Mouse (Mus musculus): ENCODE measurements around the gene Stxbp2. TPM values are rescaled to one million over a fixed set of nuclear protein-coding genes. Genes with fewer than 3 reads are reported as not detected.

Stxbp2 gene
- polyA plus RNA-seq, 1 experiment from 2014 or later, result 35.1 TPM

DNA sequence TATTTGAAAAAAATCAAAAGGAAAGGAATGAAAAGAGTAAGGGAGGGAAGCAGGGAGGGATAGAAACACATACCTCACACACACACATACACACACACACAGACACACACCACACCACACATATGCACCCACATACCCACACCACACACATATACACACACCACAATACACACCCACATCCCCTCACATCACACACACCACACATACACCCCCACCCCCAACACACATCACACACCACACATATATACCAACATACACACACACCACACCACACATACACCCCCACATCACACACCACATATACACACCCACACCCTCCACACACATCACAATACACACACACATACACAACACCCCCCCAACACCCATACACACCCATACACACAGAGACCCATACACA lies 53.8 kb downstream of the Stxbp2 start:
- Histone ChIP-seq H3K4me3 (no peak overlapping the region), H3K9ac (no peak overlapping the region), H3K36me3 (peaks cover 17% of the 10 kb centered on the region; the same call in 1 of the 2 replicates), H3K27me3 (no peaks in the 10 kb centered on the region), H3K4me1 (replicated peaks) (no peaks in the 10 kb centered on the region), H3K9me3 (replicated peaks) (no peaks in the 10 kb centered on the region), H3K4me2 (no peak overlapping the region), H3K27ac (no peak overlapping the region)
- ATAC-seq (replicated peaks; ENCODE audit: insufficient number of reproducible peaks, insufficient read depth, low FRiP score, low read depth), result 0 out of 2 replicates have a peak, but pooled peaks have one; percentile 25

DNA sequence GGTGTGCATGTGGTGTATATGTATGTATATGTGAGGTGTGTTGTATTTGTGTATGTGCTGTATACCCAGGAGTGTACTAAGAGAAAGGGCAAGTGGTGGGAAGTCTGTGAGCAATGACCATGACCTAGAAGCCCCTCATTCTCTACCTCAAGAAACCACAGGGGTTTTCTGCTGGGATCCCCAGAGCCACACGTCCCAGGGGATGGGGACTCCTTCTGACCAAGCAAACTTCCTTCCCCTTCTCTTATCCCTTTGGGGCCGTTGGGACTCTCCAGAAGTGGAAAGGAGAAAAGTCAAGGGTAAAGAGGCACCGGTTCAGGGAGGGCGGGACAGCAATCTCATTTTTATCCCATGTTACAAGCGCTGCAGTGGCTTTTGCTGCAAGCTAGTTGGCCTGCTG lies 54.7 kb downstream of the Stxbp2 start:
- H3K27me3 ChIP-seq, result no peaks in the 10 kb centered on the region
- WGBS, result 60% methylated on average over 5 of the region's 5 CpGs
- H3K4me3 ChIP-seq, result no peak overlapping the region
- peaks cover 9% of the 10 kb centered on the region; the same call in 1 of the 2 replicates for H3K36me3 ChIP-seq
- no peak for ATAC-seq (replicated peaks; ENCODE audit: insufficient number of reproducible peaks, insufficient read depth, low FRiP score, low read depth)
- no peaks in the 10 kb centered on the region for H3K4me1 ChIP-seq (replicated peaks)
- no peak overlapping the region for H3K9ac ChIP-seq
- H3K9me3 ChIP-seq (replicated peaks), result no peaks in the 10 kb centered on the region
- no peak overlapping the region for H3K27ac ChIP-seq
- H3K4me2 ChIP-seq, result no peak overlapping the region

DNA sequence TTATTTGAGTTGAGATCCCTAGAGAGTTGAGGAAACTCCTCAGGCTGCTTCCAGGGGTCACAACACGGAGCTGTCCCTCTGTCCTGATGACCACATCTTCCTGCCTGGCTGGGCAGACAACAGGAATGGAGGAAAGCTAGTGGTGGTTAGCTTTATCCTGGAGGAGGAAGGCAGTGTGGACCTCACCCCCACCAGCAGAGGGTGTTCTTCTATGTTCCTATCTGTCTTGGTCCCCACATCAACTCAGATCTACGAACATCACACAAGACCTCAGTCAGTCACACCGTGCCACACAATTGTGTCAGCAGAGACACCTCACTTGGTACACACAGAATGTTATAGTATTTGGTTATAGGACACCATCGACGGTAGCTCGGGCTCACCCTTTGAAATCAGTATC lies 56.8 kb downstream of the Stxbp2 start:
- Histone ChIP-seq H3K4me2 (no peak overlapping the region), H3K4me1 (replicated peaks) (no peaks in the 10 kb centered on the region), H3K9me3 (replicated peaks) (no peaks in the 10 kb centered on the region), H3K4me3 (no peak overlapping the region), H3K36me3 (no peaks in the 10 kb centered on the region), H3K27ac (no peak overlapping the region), H3K27me3 (no peaks in the 10 kb centered on the region), H3K9ac (no peak overlapping the region)
- WGBS, result 71% methylated on average over 6 of the region's 6 CpGs
- no peak for ATAC-seq (replicated peaks; ENCODE audit: insufficient number of reproducible peaks, insufficient read depth, low FRiP score, low read depth)

DNA sequence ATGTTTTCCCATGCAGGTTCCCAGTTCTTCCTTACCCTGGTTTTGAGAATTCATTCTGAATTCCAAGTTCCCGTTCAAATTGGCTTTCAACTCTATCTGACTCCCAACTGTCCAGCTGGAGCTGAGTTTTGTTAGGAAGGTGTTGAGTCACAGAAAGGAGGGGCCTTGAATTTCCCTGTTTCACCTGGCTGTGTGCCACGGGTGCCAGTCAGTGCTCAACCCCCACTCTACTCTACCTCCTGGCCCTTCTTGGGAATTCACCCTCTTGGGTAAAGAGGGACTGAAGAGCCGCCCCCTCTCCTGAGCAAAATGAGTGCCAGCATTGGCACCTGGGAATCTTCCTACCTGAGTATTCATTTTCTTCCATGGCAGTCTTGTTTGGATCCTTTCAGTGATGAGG lies 60.0 kb downstream of the Stxbp2 start:
- 64% methylated on average over 3 of the region's 3 CpGs for WGBS
- no peak overlapping the region for H3K4me3 ChIP-seq
- H3K4me1 ChIP-seq (replicated peaks), result no peaks in the 10 kb centered on the region
- H3K36me3 ChIP-seq, result no peaks in the 10 kb centered on the region
- no peaks in the 10 kb centered on the region for H3K27me3 ChIP-seq
- no peak for ATAC-seq (replicated peaks; ENCODE audit: insufficient number of reproducible peaks, insufficient read depth, low FRiP score, low read depth)
- no peak overlapping the region for H3K4me2 ChIP-seq
- H3K9me3 ChIP-seq (replicated peaks), result no peaks in the 10 kb centered on the region
- no peak overlapping the region for H3K27ac ChIP-seq
- H3K9ac ChIP-seq, result no peak overlapping the region

Other genes starting within 250 kb of the Stxbp2 start
- gene Arhgef18, start 237.9 kb upstream of the Stxbp2 start, polyA plus RNA-seq (2015; fragmentation: Nextera tagmentation; extraction: Ambion mirVana), result 4.1 and 6.0 TPM in 2 replicates
- 5.2 and 5.8 TPM in 2 replicates for gene Pex11g, start 163.3 kb upstream of the Stxbp2 start, polyA plus RNA-seq (2015; fragmentation: Nextera tagmentation; extraction: Ambion mirVana)
- not detected in 2 replicates for gene Tex45, start 160.1 kb upstream of the Stxbp2 start, polyA plus RNA-seq (2015; fragmentation: Nextera tagmentation; extraction: Ambion mirVana)
- gene Zfp358, start 137.8 kb upstream of the Stxbp2 start, polyA plus RNA-seq (2015; fragmentation: Nextera tagmentation; extraction: Ambion mirVana), result 26.4 and 34.9 TPM in 2 replicates
- gene Mcoln1, start 130.5 kb upstream of the Stxbp2 start, polyA plus RNA-seq (2015; fragmentation: Nextera tagmentation; extraction: Ambion mirVana), result 42.3 and 54.2 TPM in 2 replicates
- gene Pnpla6, start 115.6 kb upstream of the Stxbp2 start, polyA plus RNA-seq (2015; fragmentation: Nextera tagmentation; extraction: Ambion mirVana), result 14.2 and 18.6 TPM in 2 replicates
- gene C330021F23Rik, start 63.0 kb upstream of the Stxbp2 start, polyA plus RNA-seq (2015; fragmentation: Nextera tagmentation; extraction: Ambion mirVana), result 4.8 and 5.4 TPM in 2 replicates
- 1.3 and 3.0 TPM in 2 replicates for gene Camsap3, start 43.7 kb upstream of the Stxbp2 start, polyA plus RNA-seq (2015; fragmentation: Nextera tagmentation; extraction: Ambion mirVana)
- gene Xab2, start 9.6 kb upstream of the Stxbp2 start, polyA plus RNA-seq (2015; fragmentation: Nextera tagmentation; extraction: Ambion mirVana), result 27.0 and 36.3 TPM in 2 replicates
- 72.7 and 104 TPM in 2 replicates for gene Pet100, start 9.4 kb upstream of the Stxbp2 start, polyA plus RNA-seq (2015; fragmentation: Nextera tagmentation; extraction: Ambion mirVana)
- gene Pcp2, start 5.4 kb upstream of the Stxbp2 start, polyA plus RNA-seq (2015; fragmentation: Nextera tagmentation; extraction: Ambion mirVana), result 0.33 TPM in 1 of 2 replicates, not detected in the other
- 0.16 TPM in 1 of 2 replicates, not detected in the other for gene Retn, start 24.8 kb downstream of the Stxbp2 start, polyA plus RNA-seq (2015; fragmentation: Nextera tagmentation; extraction: Ambion mirVana)
- 0.29 and 0.51 TPM in 2 replicates for gene Mcemp1, start 34.8 kb downstream of the Stxbp2 start, polyA plus RNA-seq (2015; fragmentation: Nextera tagmentation; extraction: Ambion mirVana)
- 5.7 and 6.6 TPM in 2 replicates for gene Fcor, start 41.4 kb downstream of the Stxbp2 start, polyA plus RNA-seq (2015; fragmentation: Nextera tagmentation; extraction: Ambion mirVana)
- 30.5 and 34.0 TPM in 2 replicates for gene Trappc5, start 45.3 kb downstream of the Stxbp2 start, polyA plus RNA-seq (2015; fragmentation: Nextera tagmentation; extraction: Ambion mirVana)
- 0.14 TPM in 1 of 2 replicates, not detected in the other for gene Fcer2a, start 63.2 kb downstream of the Stxbp2 start, polyA plus RNA-seq (2015; fragmentation: Nextera tagmentation; extraction: Ambion mirVana)
- 3.2 and 3.6 TPM in 2 replicates for gene Clec4g, start 89.7 kb downstream of the Stxbp2 start, polyA plus RNA-seq (2015; fragmentation: Nextera tagmentation; extraction: Ambion mirVana)
- gene Cd209a, start 118.0 kb downstream of the Stxbp2 start, polyA plus RNA-seq (2015; fragmentation: Nextera tagmentation; extraction: Ambion mirVana), result 0.11 and 0.34 TPM in 2 replicates
- not detected in 2 replicates for gene Cd209e, start 223.4 kb downstream of the Stxbp2 start, polyA plus RNA-seq (2015; fragmentation: Nextera tagmentation; extraction: Ambion mirVana)
- not detected in 2 replicates for gene Cd209d, start 247.6 kb downstream of the Stxbp2 start, polyA plus RNA-seq (2015; fragmentation: Nextera tagmentation; extraction: Ambion mirVana)

Data from heart, embryonic 15.5 days (tissue).